In the genomic region with DNA sequence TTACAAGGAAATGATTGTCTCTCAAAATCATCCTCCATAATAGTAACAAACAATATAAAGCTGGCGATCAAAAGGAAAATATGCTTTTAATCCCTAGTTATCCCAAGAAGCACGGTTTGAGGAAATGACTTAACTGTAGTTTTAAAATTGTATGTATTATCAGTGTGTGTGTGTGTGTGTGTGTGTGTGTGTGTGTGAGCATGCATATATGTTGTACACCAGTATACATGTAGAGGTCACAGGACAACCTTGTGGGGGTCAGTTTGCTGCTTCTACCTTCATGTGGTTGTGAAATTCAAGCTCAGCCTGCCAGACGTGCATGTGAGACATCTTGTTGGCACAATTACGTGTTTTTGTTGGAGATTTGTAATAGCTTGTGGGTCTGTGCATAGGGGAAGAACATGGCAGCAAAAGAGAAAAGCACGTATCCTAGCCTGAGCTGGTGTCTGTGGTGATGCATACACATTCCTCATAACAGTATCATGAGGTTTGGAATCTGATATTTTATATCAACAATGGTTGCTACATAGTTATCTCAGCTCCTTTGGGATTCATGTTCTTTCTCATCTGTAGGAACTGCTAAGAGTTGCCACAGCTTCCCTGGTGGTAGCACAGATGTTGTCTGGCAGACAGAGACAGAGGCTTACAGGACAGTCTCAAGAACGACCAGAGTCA, we compare ENCODE assay signal across 16 mouse cellular contexts.
DNase-seq lines count a peak whose midpoint lies in the region; ATAC-seq lines count a peak whose summit lies in the region.
"Had no signal": no experiment of that assay in that cellular context is flagged by ENCODE, and none has a peak within 500 bp of the region (broad histone marks: within the 10 kb centered on the region; RNA-seq: fewer than 3 reads in every experiment).

No protein-coding gene starts in this region.

- H3K27me3 ChIP-seq in intestine, embryonic 16.5 days (replicated peaks; ENCODE audit: control insufficient read depth, insufficient read depth, low read length), result no peaks in the 10 kb centered on the region
- no peaks in the 10 kb centered on the region for H3K27me3 ChIP-seq in kidney, embryonic 16.5 days (ENCODE audit: insufficient read depth, low read length)
- H3K27me3 ChIP-seq: heart, embryonic 13.5 days; hindbrain, embryonic 12.5 days; neural tube, embryonic 13.5 days had no signal

- DNase-seq in lung, postnatal 36 days, result peak; percentile 0
- no peak for DNase-seq in lung, postnatal 10 days
- peak; percentile 66 for DNase-seq in NIH3T3 (ENCODE audit: low read depth)
- no peak for DNase-seq in left cerebral cortex, adult 9 months (ENCODE audit: low spot score in 2 of 2)
- no peak for DNase-seq in right cerebral cortex, adult 18-20 months
- DNase-seq: adrenal gland, adult 2 months; cerebellum, adult 11-12 months; forebrain, postnatal 0 days; gastrocnemius, postnatal 10 days; kidney, postnatal 25 days; lung, embryonic 14.5 days had no signal

- H3K9me3 ChIP-seq in intestine, embryonic 16.5 days (ENCODE audit: control insufficient read depth, low read length), result no peaks in the 10 kb centered on the region
- no peaks in the 10 kb centered on the region for H3K9me3 ChIP-seq in kidney, embryonic 16.5 days (ENCODE audit: low read length)
- H3K9me3 ChIP-seq: heart, embryonic 13.5 days; hindbrain, embryonic 12.5 days; neural tube, embryonic 13.5 days had no signal

- no peak overlapping the region for H3K9ac ChIP-seq in intestine, embryonic 16.5 days (ENCODE audit: low read depth, low read length)
- H3K9ac ChIP-seq in kidney, embryonic 16.5 days (replicated peaks; ENCODE audit: low read length), result no peak overlapping the region
- H3K9ac ChIP-seq: forebrain, postnatal 0 days; heart, embryonic 13.5 days; hindbrain, embryonic 12.5 days; lung, embryonic 14.5 days; neural tube, embryonic 13.5 days had no signal

- no peak overlapping the region for H3K27ac ChIP-seq in intestine, embryonic 16.5 days (ENCODE audit: low read length)
- no peak overlapping the region for H3K27ac ChIP-seq in kidney, embryonic 16.5 days (ENCODE audit: low read length)
- H3K27ac ChIP-seq: heart, embryonic 13.5 days; hindbrain, embryonic 12.5 days; neural tube, embryonic 13.5 days had no signal

- ATAC-seq in intestine, embryonic 16.5 days, result peak; percentile 17; the same call in 1 of the 2 replicates
- ATAC-seq in kidney, embryonic 16.5 days (ENCODE audit: low FRiP score, low TSS enrichment), result no peak
- ATAC-seq: forebrain, postnatal 0 days had no signal

- H3K4me1 ChIP-seq in intestine, embryonic 16.5 days (ENCODE audit: control insufficient read depth, insufficient read depth, low read length), result no peaks in the 10 kb centered on the region
- no peaks in the 10 kb centered on the region for H3K4me1 ChIP-seq in kidney, embryonic 16.5 days (ENCODE audit: insufficient read depth, low read length)
- H3K4me1 ChIP-seq: hindbrain, embryonic 12.5 days; neural tube, embryonic 13.5 days had no signal

- H3K4me3 ChIP-seq in intestine, embryonic 16.5 days (ENCODE audit: low read length), result no peak overlapping the region
- no peak overlapping the region for H3K4me3 ChIP-seq in kidney, embryonic 16.5 days (ENCODE audit: low read length)
- H3K4me3 ChIP-seq: heart, embryonic 13.5 days; hindbrain, embryonic 12.5 days; neural tube, embryonic 13.5 days had no signal

- 66% methylated on average over 6 of the region's 6 CpGs for WGBS in intestine, embryonic 16.5 days
- WGBS in kidney, embryonic 16.5 days, result 69% methylated on average over 6 of the region's 6 CpGs

- no peak overlapping the region for H3K4me2 ChIP-seq in intestine, embryonic 16.5 days (ENCODE audit: low read depth, low read length)
- H3K4me2 ChIP-seq in kidney, embryonic 16.5 days (replicated peaks; ENCODE audit: low read depth, low read length), result no peak overlapping the region
- H3K4me2 ChIP-seq: heart, embryonic 13.5 days; hindbrain, embryonic 12.5 days; lung, embryonic 14.5 days; neural tube, embryonic 13.5 days had no signal

- no peaks in the 10 kb centered on the region for H3K36me3 ChIP-seq in intestine, embryonic 16.5 days (ENCODE audit: control insufficient read depth, insufficient read depth, low read length)
- H3K36me3 ChIP-seq in kidney, embryonic 16.5 days (ENCODE audit: insufficient read depth, low read length), result no peaks in the 10 kb centered on the region
- H3K36me3 ChIP-seq: heart, embryonic 13.5 days; hindbrain, embryonic 12.5 days; neural tube, embryonic 13.5 days had no signal

Comparison
In these comparisons a context has a peak if more than half of its experiments do, and no peak if none do; other contexts are left out.
1. DNase-seq: peak in lung, postnatal 36 days (single experiment) and NIH3T3 (single experiment); none in lung, postnatal 10 days (single experiment), left cerebral cortex, adult 9 months (0 of 2) and right cerebral cortex, adult 18-20 months (single experiment).